Mouse (Mus musculus): ENCODE measurements around the gene Usp2.
A peak's percentile ranks its signal among the peaks of the same experiment; 100 is the strongest.

The Usp2 gene

GRCm38 (mm10) chr9:44129633-44130032 lies 62.8 kb downstream of the Usp2 start:
- no peak for DNase-seq (ENCODE audit: low read depth, low spot score)
- H3K27me3 ChIP-seq (ENCODE audit: control insufficient read depth, insufficient read depth, low read length, poor library complexity, severe bottlenecking) = peaks cover 3% of the 10 kb centered on the region; the same call in 1 of the 2 replicates
- H3K36me3 ChIP-seq (ENCODE audit: control insufficient read depth, insufficient read depth, low read length, poor library complexity, severe bottlenecking) = no peaks in the 10 kb centered on the region

GRCm38 (mm10) chr9:44130034-44130433 lies 63.2 kb downstream of the Usp2 start:
- peaks cover 3% of the 10 kb centered on the region; the same call in 1 of the 2 replicates for H3K27me3 ChIP-seq (ENCODE audit: control insufficient read depth, insufficient read depth, low read length, poor library complexity, severe bottlenecking)
- no peaks in the 10 kb centered on the region for H3K36me3 ChIP-seq (ENCODE audit: control insufficient read depth, insufficient read depth, low read length, poor library complexity, severe bottlenecking)
- peak; percentile 69 for DNase-seq (ENCODE audit: low read depth, low spot score)

GRCm38 (mm10) chr9:44130581-44131275 lies 63.9 kb downstream of the Usp2 start:
- peak; percentile 48 for DNase-seq (ENCODE audit: low read depth, low spot score)
- Histone ChIP-seq H3K36me3 (ENCODE audit: control insufficient read depth, insufficient read depth, low read length, poor library complexity, severe bottlenecking) (no peaks in the 10 kb centered on the region), H3K27me3 (ENCODE audit: control insufficient read depth, insufficient read depth, low read length, poor library complexity, severe bottlenecking) (peaks cover 3% of the 10 kb centered on the region; the same call in 1 of the 2 replicates)

- Histone ChIP-seq H3K27me3 (ENCODE audit: control insufficient read depth, insufficient read depth, low read length, poor library complexity, severe bottlenecking) (peaks cover 3% of the 10 kb centered on the region; the same call in 1 of the 2 replicates), H3K36me3 (ENCODE audit: control insufficient read depth, insufficient read depth, low read length, poor library complexity, severe bottlenecking) (no peaks in the 10 kb centered on the region)
- no peak for DNase-seq (ENCODE audit: low read depth, low spot score)
Observed at GRCm38 (mm10) chr9:44131276-44131590, 64.4 kb downstream of the Usp2 start.

GRCm38 (mm10) chr9:44132200-44132599 lies 65.4 kb downstream of the Usp2 start:
- no peaks in the 10 kb centered on the region for H3K36me3 ChIP-seq (ENCODE audit: control insufficient read depth, insufficient read depth, low read length, poor library complexity, severe bottlenecking)
- DNase-seq (ENCODE audit: low read depth, low spot score) = no peak

GRCm38 (mm10) chr9:44133287-44133686 lies 66.5 kb downstream of the Usp2 start:
- DNase-seq (ENCODE audit: low read depth, low spot score) = no peak
- Histone ChIP-seq H3K36me3 (ENCODE audit: control insufficient read depth, insufficient read depth, low read length, poor library complexity, severe bottlenecking) (no peaks in the 10 kb centered on the region), H3K27me3 (ENCODE audit: control insufficient read depth, insufficient read depth, low read length, poor library complexity, severe bottlenecking) (peaks cover 3% of the 10 kb centered on the region; the same call in 1 of the 2 replicates)

More at GRCm38 (mm10) chr9:44132200-44132599, 65.4 kb downstream of the Usp2 start:
- H3K27me3 ChIP-seq (ENCODE audit: control insufficient read depth, insufficient read depth, low read length, poor library complexity, severe bottlenecking) = peaks cover 3% of the 10 kb centered on the region; the same call in 1 of the 2 replicates

- peak; percentile 42 for DNase-seq (ENCODE audit: low read depth, low spot score)
- peaks cover 3% of the 10 kb centered on the region; the same call in 1 of the 2 replicates for H3K27me3 ChIP-seq (ENCODE audit: control insufficient read depth, insufficient read depth, low read length, poor library complexity, severe bottlenecking)
- no peaks in the 10 kb centered on the region for H3K36me3 ChIP-seq (ENCODE audit: control insufficient read depth, insufficient read depth, low read length, poor library complexity, severe bottlenecking)
Observed at GRCm38 (mm10) chr9:44134101-44134850, 67.5 kb downstream of the Usp2 start, which contains the start of gene Mcam. Mcam (plus strand) TSS chr9:44134469.

- H3K36me3 ChIP-seq (ENCODE audit: control insufficient read depth, insufficient read depth, low read length, poor library complexity, severe bottlenecking) = no peaks in the 10 kb centered on the region
- peaks cover 3% of the 10 kb centered on the region; the same call in 1 of the 2 replicates for H3K27me3 ChIP-seq (ENCODE audit: control insufficient read depth, insufficient read depth, low read length, poor library complexity, severe bottlenecking)
- peak; percentile 28 for DNase-seq (ENCODE audit: low read depth, low spot score)
Observed at GRCm38 (mm10) chr9:44134851-44135730, 68.3 kb downstream of the Usp2 start.

GRCm38 (mm10) chr9:44135731-44136411 lies 69.0 kb downstream of the Usp2 start:
- peaks cover 3% of the 10 kb centered on the region; the same call in 1 of the 2 replicates for H3K27me3 ChIP-seq (ENCODE audit: control insufficient read depth, insufficient read depth, low read length, poor library complexity, severe bottlenecking)
- H3K36me3 ChIP-seq (ENCODE audit: control insufficient read depth, insufficient read depth, low read length, poor library complexity, severe bottlenecking) = no peaks in the 10 kb centered on the region
- no peak for DNase-seq (ENCODE audit: low read depth, low spot score)

- Histone ChIP-seq H3K36me3 (ENCODE audit: control insufficient read depth, insufficient read depth, low read length, poor library complexity, severe bottlenecking) (no peaks in the 10 kb centered on the region), H3K27me3 (ENCODE audit: control insufficient read depth, insufficient read depth, low read length, poor library complexity, severe bottlenecking) (peaks cover 3% of the 10 kb centered on the region; the same call in 1 of the 2 replicates)
- DNase-seq (ENCODE audit: low read depth, low spot score) = no peak
Observed at GRCm38 (mm10) chr9:44137846-44138245, 71.0 kb downstream of the Usp2 start.

GRCm38 (mm10) chr9:44141951-44142350 lies 75.1 kb downstream of the Usp2 start:
- H3K36me3 ChIP-seq (ENCODE audit: control insufficient read depth, insufficient read depth, low read length, poor library complexity, severe bottlenecking) = peaks cover 8% of the 10 kb centered on the region; the same call in 1 of the 2 replicates
- DNase-seq (ENCODE audit: low read depth, low spot score) = no peak
- H3K27me3 ChIP-seq (ENCODE audit: control insufficient read depth, insufficient read depth, low read length, poor library complexity, severe bottlenecking) = no peaks in the 10 kb centered on the region

GRCm38 (mm10) chr9:44143421-44143820 lies 76.6 kb downstream of the Usp2 start:
- H3K36me3 ChIP-seq (ENCODE audit: control insufficient read depth, insufficient read depth, low read length, poor library complexity, severe bottlenecking) = peaks cover 8% of the 10 kb centered on the region; the same call in 1 of the 2 replicates
- no peak for DNase-seq (ENCODE audit: low read depth, low spot score)
- no peaks in the 10 kb centered on the region for H3K27me3 ChIP-seq (ENCODE audit: control insufficient read depth, insufficient read depth, low read length, poor library complexity, severe bottlenecking)

- no peak for DNase-seq (ENCODE audit: low read depth, low spot score)
- Histone ChIP-seq H3K36me3 (ENCODE audit: control insufficient read depth, insufficient read depth, low read length, poor library complexity, severe bottlenecking) (peaks cover 8% of the 10 kb centered on the region; the same call in 1 of the 2 replicates), H3K27me3 (ENCODE audit: control insufficient read depth, insufficient read depth, low read length, poor library complexity, severe bottlenecking) (no peaks in the 10 kb centered on the region)
Observed at GRCm38 (mm10) chr9:44144023-44144717, 77.3 kb downstream of the Usp2 start.
